Mouse (Mus musculus) left cerebral cortex, postnatal 14 days (tissue): ENCODE results near the gene Grrp1. TPM values are rescaled to one million over a fixed set of nuclear protein-coding genes. Genes with fewer than 3 reads are reported as not detected.
"Not testable (repeated sequence)": the region's sequence is repeated elsewhere in the genome, so short reads cannot be mapped to it uniquely, and the experiment has no call there.

ENCODE experiments used
- DNase-seq, 2 experiments: peaks; one replicate each; pipeline ENCODE4 v3.0.0; 2021 to 2022; ENCODE audit warnings: low spot score in 2 of 2, mixed read lengths in 1 of 2
- intact Hi-C: fragments of 180-260 bp; cut with DNase I; formaldehyde crosslinking; loops from one replicate; pipeline ENCODE4 v1.15.1; 2025
- long read RNA-seq, 2 experiments: library from polyadenylated mRNA; stranded (forward); transcript quantifications; one replicate each; pipeline ENCODE4 v2.0.0; 2021
- total RNA-seq, 2 experiments: library from RNA; stranded (reverse); gene quantifications; 2 replicates each; pipeline ENCODE4 v1.2.3; 2021

Gene Grrp1
- total RNA-seq = 1 to 10 TPM; 3.8 to 4.3 TPM
- long read RNA-seq, experiment 1, transcript Grrp1-201 (2 exons, 1,226 nt) = major isoform, 7 of 9 reads
- long read RNA-seq, experiment 1, partial matches to known transcripts = 0 of 9 reads
- long read RNA-seq, experiment 1, other reads (novel, unspliced or antisense) = 1 of 9 reads
- long read RNA-seq, experiment 2, partial matches to known transcripts = 0 of 1 reads
- long read RNA-seq, experiment 2, other reads (novel, unspliced or antisense) = 0 of 1 reads

- intact Hi-C loops = loop anchor here (5.0 kb wide), 1 partner anchor 103 kb away; no protein-coding TSS in a partner anchor
Measured at GRCm38 (mm10) chr4:134253722-134254324, at the start of gene Grrp1. Gene Grrp1, minus strand, starts transcription at chr4:134254106.

GRCm38 (mm10) chr4:134302084-134302483 lies 48.2 kb upstream of the Grrp1 start:
- no peak for DNase-seq
- intact Hi-C loops = no loop called here

More at GRCm38 (mm10) chr4:134253722-134254324, at the start of gene Grrp1:
- DNase-seq = peak in 1 of 2 experiments; percentile 17

- intact Hi-C loops = no loop called here
- DNase-seq = peak in 1 of 2 experiments; percentile 42
Measured at GRCm38 (mm10) chr4:134300316-134300715, 46.4 kb upstream of the Grrp1 start.

GRCm38 (mm10) chr4:134299498-134299810 lies 45.5 kb upstream of the Grrp1 start:
- intact Hi-C loops = no loop called here
- no peak for DNase-seq

- intact Hi-C loops = no loop called here
- DNase-seq = no peak
Measured at GRCm38 (mm10) chr4:134298626-134299497, 45.0 kb upstream of the Grrp1 start.

- DNase-seq = no peak
- intact Hi-C loops = no loop called here
Measured at GRCm38 (mm10) chr4:134297369-134297768, 43.5 kb upstream of the Grrp1 start.

GRCm38 (mm10) chr4:134296523-134296922 lies 42.6 kb upstream of the Grrp1 start:
- intact Hi-C loops = no loop called here

DNA sequence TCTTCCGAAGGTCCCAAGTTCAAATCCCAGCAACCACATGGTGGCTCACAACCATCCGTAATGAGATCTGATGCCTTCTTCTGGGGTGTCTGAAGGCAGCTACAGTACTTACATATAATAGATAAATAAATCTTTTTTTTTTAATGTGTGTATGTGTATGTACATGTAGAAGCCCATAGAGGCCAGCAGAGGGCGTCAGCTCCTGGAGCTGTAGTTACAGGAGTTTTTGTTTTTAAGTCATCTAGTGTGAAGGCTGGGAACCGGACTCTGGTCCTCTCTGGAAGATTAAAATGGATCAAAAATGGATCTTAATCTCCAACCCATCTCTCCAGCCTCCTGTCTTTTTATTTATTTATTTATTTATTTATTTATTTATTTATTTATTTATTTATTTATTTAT lies 42.2 kb upstream of the Grrp1 start:
- intact Hi-C loops, DNase-seq: not testable (repeated sequence)

More at GRCm38 (mm10) chr4:134296523-134296922, 42.6 kb upstream of the Grrp1 start:
- no peak for DNase-seq

- intact Hi-C loops = no loop called here
- no peak for DNase-seq
Measured at GRCm38 (mm10) chr4:134293692-134294163, 39.8 kb upstream of the Grrp1 start.

DNA sequence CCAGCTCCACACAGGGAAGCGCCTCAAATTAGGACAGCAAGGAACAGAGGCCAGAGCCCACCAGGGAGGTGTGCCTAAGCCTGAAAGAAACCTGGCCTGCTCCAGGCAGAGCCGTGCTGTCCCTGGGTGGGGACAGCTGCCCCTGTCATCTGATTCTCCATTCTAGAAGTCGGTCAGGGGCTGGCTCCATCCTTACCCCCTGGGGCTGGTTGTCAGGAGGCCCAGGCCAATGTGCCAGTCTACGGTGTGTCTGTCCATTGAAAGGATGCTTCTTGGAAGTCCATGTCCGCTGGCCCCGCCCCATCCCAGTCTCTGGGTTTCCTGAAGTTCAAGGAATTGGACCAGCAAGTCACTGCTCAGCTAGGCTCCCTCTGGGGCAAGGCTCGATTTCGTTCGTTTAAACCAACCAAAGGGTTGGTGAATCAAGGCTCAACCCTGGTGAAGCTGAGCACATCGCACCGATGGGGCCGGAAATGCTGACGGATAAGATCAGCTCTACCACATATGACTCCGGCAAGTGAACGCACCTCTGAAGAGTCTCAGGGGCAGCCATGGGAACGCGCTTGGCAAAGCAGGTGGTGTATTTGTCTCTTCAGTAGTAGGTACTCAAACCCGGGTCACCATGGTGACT lies 39.3 kb upstream of the Grrp1 start:
- DNase-seq = no peak
- intact Hi-C loops = no loop called here

GRCm38 (mm10) chr4:134292067-134292466 lies 38.2 kb upstream of the Grrp1 start:
- intact Hi-C loops = no loop called here
- DNase-seq = peak; percentile 41 to 74

DNA sequence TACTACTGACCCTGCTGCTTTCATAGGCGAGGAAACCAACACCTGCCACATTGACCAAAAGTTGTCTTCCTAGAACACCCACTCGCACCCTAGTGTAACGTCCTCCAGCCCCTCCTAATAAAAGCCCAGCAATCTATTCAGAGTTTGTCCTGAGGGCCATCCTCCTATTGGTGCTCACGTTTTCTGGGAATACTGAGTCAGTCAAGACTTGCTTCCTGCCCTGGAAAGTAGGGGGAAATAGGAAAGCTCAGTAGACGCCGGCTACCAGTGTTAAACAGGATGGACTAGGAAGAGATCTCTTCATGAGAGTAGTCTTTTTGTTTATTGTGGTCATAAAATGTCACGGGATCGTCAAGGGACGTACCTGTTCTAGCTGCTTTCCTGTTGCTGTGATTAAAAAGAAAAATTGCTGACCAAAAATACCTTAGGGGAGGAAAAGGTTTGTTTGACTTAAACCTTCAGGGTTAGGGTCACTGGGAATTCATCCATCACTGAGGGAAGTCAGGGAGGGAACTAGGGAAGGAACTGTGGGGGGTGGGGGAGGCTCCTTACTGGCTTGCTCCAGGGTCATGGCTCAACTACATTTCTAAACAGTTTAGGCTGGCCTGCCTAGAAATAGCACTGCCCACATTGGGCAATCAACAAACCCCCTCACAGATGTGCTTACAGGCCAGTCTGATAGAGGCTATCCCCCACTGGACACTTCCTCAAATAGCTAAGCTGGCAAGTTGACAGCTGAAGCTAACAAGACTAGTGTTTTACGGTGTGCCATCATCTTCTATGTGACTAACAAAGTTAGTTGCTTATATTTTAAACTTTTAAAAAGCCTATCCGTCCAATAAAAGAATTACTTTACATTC lies 34.7 kb upstream of the Grrp1 start:
- intact Hi-C loops = loop anchor here (2.0 to 5.0 kb wide), 2 partner anchors 40 to 69 kb away; no protein-coding TSS in a partner anchor

DNA sequence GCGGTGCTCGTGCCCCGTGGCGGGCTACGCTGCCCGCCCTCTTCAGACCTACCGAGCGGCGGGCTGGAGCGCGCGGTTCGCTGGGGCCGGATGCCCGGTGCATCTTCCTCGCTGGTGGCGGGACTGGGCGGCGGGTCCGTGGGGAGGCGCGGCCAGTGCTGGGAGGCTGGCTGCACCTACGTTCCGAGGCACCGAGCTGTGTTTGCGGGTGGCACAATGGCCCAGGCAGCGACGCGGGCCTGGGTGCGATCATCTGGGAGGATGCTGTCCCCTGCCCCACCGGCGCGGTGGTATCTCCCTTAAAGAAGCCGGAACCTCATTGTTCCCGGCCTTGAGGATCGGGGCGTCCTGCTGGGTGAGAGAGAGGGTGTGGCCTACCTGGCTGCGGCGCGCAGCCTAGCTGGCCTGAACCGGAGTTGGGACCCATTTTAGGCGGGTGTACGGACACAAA lies 33.7 kb upstream of the Grrp1 start, which contains the start of gene Pdik1l:
Gene Pdik1l, minus strand, starts transcription at position 321 of the 451 bp plus-strand sequence.
- intact Hi-C loops = loop anchor here (2.0 to 5.0 kb wide), 3 partner anchors 39 to 101 kb away; partner anchors contain the start of gene Cep85

More for the DNA sequence above, 34.7 kb upstream of the Grrp1 start:
- peak in 1 of 2 experiments; percentile 39 for DNase-seq

DNA sequence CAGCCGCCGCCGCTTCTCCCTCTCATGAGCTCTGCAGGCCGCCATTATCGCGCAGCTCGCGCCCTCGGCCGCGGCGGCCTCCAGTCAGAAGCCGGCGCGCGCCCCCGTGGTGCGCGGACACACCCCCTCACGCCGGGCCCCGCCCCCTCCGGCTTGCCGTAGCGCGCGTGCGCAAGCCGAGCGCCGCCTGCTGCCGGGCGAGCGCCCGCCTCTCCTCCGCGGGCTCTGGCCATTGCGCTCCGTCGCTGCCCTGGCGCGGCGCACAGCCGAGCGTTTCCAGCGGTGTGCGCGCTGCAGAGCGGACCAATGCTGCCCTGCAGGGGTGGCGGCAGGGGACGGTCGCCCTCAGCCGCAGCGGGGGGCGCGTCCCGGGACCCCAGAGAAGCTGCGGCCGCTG lies 33.3 kb upstream of the Grrp1 start:
- DNase-seq = peak; percentile 96 to 97
- intact Hi-C loops = loop anchor here (2.0 to 5.0 kb wide), 2 partner anchors 70 to 100 kb away; partner anchors contain the start of gene Cep85

More for the DNA sequence above, 33.7 kb upstream of the Grrp1 start, which contains the start of gene Pdik1l:
- peak; percentile 72 to 74 for DNase-seq

- peak in 1 of 2 experiments; percentile 19 for DNase-seq
- intact Hi-C loops = loop anchor here (2.0 to 5.0 kb wide), 2 partner anchors 71 to 100 kb away; partner anchors contain the start of gene Cep85
Measured at GRCm38 (mm10) chr4:134286226-134287167, 32.6 kb upstream of the Grrp1 start.

GRCm38 (mm10) chr4:134284942-134285341 lies 31.0 kb upstream of the Grrp1 start:
- DNase-seq = no peak
- intact Hi-C loops = loop anchor here (5.0 kb wide), 1 partner anchor 72 kb away; no protein-coding TSS in a partner anchor
